Mouse (Mus musculus): ENCODE measurements at regions not wholly inside any gene's neighbourhood (a gene's known extent, or its start where the extent isn't known, plus 50 kb on each side); places are given as distances from the start of the nearest gene placed in this dataset.

- ATAC-seq (ENCODE audit: extremely low read depth, insufficient number of reproducible peaks, low FRiP score, poor library complexity, severe bottlenecking): no peak
- DNase-seq (ENCODE audit: low spot score): no peak
- Histone ChIP-seq H3K36me3 (replicated peaks) (no peaks in the 10 kb centered on the region), H3K27me3 (ENCODE audit: insufficient read depth, low read length) (no peaks in the 10 kb centered on the region), H3K4me1 (ENCODE audit: insufficient read depth, low read depth, low read length) (no peaks in the 10 kb centered on the region), H3K9me3 (replicated peaks) (no peaks in the 10 kb centered on the region), H3K4me3 (ENCODE audit: low read depth, low read length) (no peak overlapping the region)
- TF ChIP-seq GATA2 (IDR thresholded peaks at IDR 0.05; ENCODE audit: borderline replicate concordance, low read depth, low read length) (no peak), CTCF (IDR thresholded peaks at IDR 0.05; ENCODE audit: low read depth, low read length) (no peak), GATA1 (IDR thresholded peaks at IDR 0.05; ENCODE audit: borderline replicate concordance, low read length) (no peak), TAL1 (conservative IDR thresholded peaks at IDR 0.05; ENCODE audit: low read depth, low read length) (no peak), POLR2AphosphoS5 (IDR thresholded peaks at IDR 0.05; ENCODE audit: insufficient replicate concordance, low read depth, low read length) (no peak)
These were observed 209.5 kb upstream of the Spaca1 start for GRCm38 (mm10) chr4:34259444-34259843.

- DNase-seq (ENCODE audit: low spot score): no peak
- no peak overlapping the region for H3K4me3 ChIP-seq (ENCODE audit: low read depth, low read length)
- no peaks in the 10 kb centered on the region for H3K9me3 ChIP-seq (replicated peaks)
- TF ChIP-seq CTCF (IDR thresholded peaks at IDR 0.05; ENCODE audit: low read depth, low read length) (no peak), TAL1 (conservative IDR thresholded peaks at IDR 0.05; ENCODE audit: low read depth, low read length) (no peak), GATA2 (IDR thresholded peaks at IDR 0.05; ENCODE audit: borderline replicate concordance, low read depth, low read length) (no peak), GATA1 (IDR thresholded peaks at IDR 0.05; ENCODE audit: borderline replicate concordance, low read length) (no peak)
- H3K27me3 ChIP-seq (ENCODE audit: insufficient read depth, low read length): no peaks in the 10 kb centered on the region
- H3K4me1 ChIP-seq (ENCODE audit: insufficient read depth, low read depth, low read length): no peaks in the 10 kb centered on the region
- H3K36me3 ChIP-seq (replicated peaks): no peaks in the 10 kb centered on the region
- no peak for ATAC-seq (ENCODE audit: extremely low read depth, insufficient number of reproducible peaks, low FRiP score, poor library complexity, severe bottlenecking)
These were observed 210.5 kb upstream of the Spaca1 start for GRCm38 (mm10) chr4:34260468-34260867.

- H3K4me1 ChIP-seq (ENCODE audit: insufficient read depth, low read depth, low read length): no peaks in the 10 kb centered on the region
- no peak for TF ChIP-seq CTCF (IDR thresholded peaks at IDR 0.05; ENCODE audit: low read depth, low read length)
- no peak for TF ChIP-seq TAL1 (conservative IDR thresholded peaks at IDR 0.05; ENCODE audit: low read depth, low read length)
- TF ChIP-seq GATA2 (IDR thresholded peaks at IDR 0.05; ENCODE audit: borderline replicate concordance, low read depth, low read length): no peak
- TF ChIP-seq GATA1 (IDR thresholded peaks at IDR 0.05; ENCODE audit: borderline replicate concordance, low read length): no peak
- TF ChIP-seq POLR2AphosphoS5 (IDR thresholded peaks at IDR 0.05; ENCODE audit: insufficient replicate concordance, low read depth, low read length): no peak
These were observed 211.8 kb upstream of the Spaca1 start for GRCm38 (mm10) chr4:34261809-34262208.

GRCm38 (mm10) chr4:34264431-34264830 is 214.4 kb upstream of the Spaca1 start:
- Histone ChIP-seq H3K9me3 (replicated peaks) (no peaks in the 10 kb centered on the region), H3K4me1 (ENCODE audit: insufficient read depth, low read depth, low read length) (no peaks in the 10 kb centered on the region), H3K4me3 (ENCODE audit: low read depth, low read length) (no peak overlapping the region), H3K27me3 (ENCODE audit: insufficient read depth, low read length) (no peaks in the 10 kb centered on the region), H3K36me3 (replicated peaks) (no peaks in the 10 kb centered on the region)
- DNase-seq (ENCODE audit: low spot score): no peak
- TF ChIP-seq POLR2AphosphoS5 (IDR thresholded peaks at IDR 0.05; ENCODE audit: insufficient replicate concordance, low read depth, low read length) (no peak), GATA2 (IDR thresholded peaks at IDR 0.05; ENCODE audit: borderline replicate concordance, low read depth, low read length) (no peak), CTCF (IDR thresholded peaks at IDR 0.05; ENCODE audit: low read depth, low read length) (no peak), GATA1 (IDR thresholded peaks at IDR 0.05; ENCODE audit: borderline replicate concordance, low read length) (no peak), TAL1 (conservative IDR thresholded peaks at IDR 0.05; ENCODE audit: low read depth, low read length) (no peak)
- no peak for ATAC-seq (ENCODE audit: extremely low read depth, insufficient number of reproducible peaks, low FRiP score, poor library complexity, severe bottlenecking)

More at GRCm38 (mm10) chr4:34261809-34262208, 211.8 kb upstream of the Spaca1 start:
- Histone ChIP-seq H3K36me3 (replicated peaks) (no peaks in the 10 kb centered on the region), H3K4me3 (ENCODE audit: low read depth, low read length) (no peak overlapping the region), H3K9me3 (replicated peaks) (no peaks in the 10 kb centered on the region), H3K27me3 (ENCODE audit: insufficient read depth, low read length) (no peaks in the 10 kb centered on the region)
- ATAC-seq (ENCODE audit: extremely low read depth, insufficient number of reproducible peaks, low FRiP score, poor library complexity, severe bottlenecking) (no peak), DNase-seq (ENCODE audit: low spot score) (no peak)

- H3K4me3 ChIP-seq (ENCODE audit: low read depth, low read length): no peak overlapping the region
- DNase-seq (ENCODE audit: low spot score) (no peak), ATAC-seq (ENCODE audit: extremely low read depth, insufficient number of reproducible peaks, low FRiP score, poor library complexity, severe bottlenecking) (no peak)
- H3K36me3 ChIP-seq (replicated peaks): no peaks in the 10 kb centered on the region
- no peaks in the 10 kb centered on the region for H3K27me3 ChIP-seq (ENCODE audit: insufficient read depth, low read length)
- no peaks in the 10 kb centered on the region for H3K4me1 ChIP-seq (ENCODE audit: insufficient read depth, low read depth, low read length)
- H3K9me3 ChIP-seq (replicated peaks): no peaks in the 10 kb centered on the region
- TF ChIP-seq POLR2AphosphoS5 (IDR thresholded peaks at IDR 0.05; ENCODE audit: insufficient replicate concordance, low read depth, low read length): no peak
- TF ChIP-seq GATA2 (IDR thresholded peaks at IDR 0.05; ENCODE audit: borderline replicate concordance, low read depth, low read length): no peak
- no peak for TF ChIP-seq TAL1 (conservative IDR thresholded peaks at IDR 0.05; ENCODE audit: low read depth, low read length)
- TF ChIP-seq CTCF (IDR thresholded peaks at IDR 0.05; ENCODE audit: low read depth, low read length): no peak
- no peak for TF ChIP-seq GATA1 (IDR thresholded peaks at IDR 0.05; ENCODE audit: borderline replicate concordance, low read length)
These were observed 224.3 kb upstream of the Spaca1 start for GRCm38 (mm10) chr4:34274316-34274715.

GRCm38 (mm10) chr4:34275372-34275771 is 225.4 kb upstream of the Spaca1 start:
- Histone ChIP-seq H3K27me3 (ENCODE audit: insufficient read depth, low read length) (no peaks in the 10 kb centered on the region), H3K4me1 (ENCODE audit: insufficient read depth, low read depth, low read length) (no peaks in the 10 kb centered on the region), H3K9me3 (replicated peaks) (no peaks in the 10 kb centered on the region), H3K36me3 (replicated peaks) (no peaks in the 10 kb centered on the region), H3K4me3 (ENCODE audit: low read depth, low read length) (no peak overlapping the region)
- TF ChIP-seq GATA1 (IDR thresholded peaks at IDR 0.05; ENCODE audit: borderline replicate concordance, low read length) (no peak), CTCF (IDR thresholded peaks at IDR 0.05; ENCODE audit: low read depth, low read length) (no peak), TAL1 (conservative IDR thresholded peaks at IDR 0.05; ENCODE audit: low read depth, low read length) (no peak)
- no peak for ATAC-seq (ENCODE audit: extremely low read depth, insufficient number of reproducible peaks, low FRiP score, poor library complexity, severe bottlenecking)
- DNase-seq (ENCODE audit: low spot score): no peak

All from G1E (cell line).